Mouse (Mus musculus) neural tube, embryonic 13.5 days (tissue): ENCODE measurements at regions not wholly inside any gene's neighbourhood (a gene's known extent, or its start where the extent isn't known, plus 50 kb on each side); places are given as distances from the start of the nearest gene placed in this dataset.
A peak's percentile ranks its signal among the peaks of the same experiment; 100 is the strongest.

Experiments
- ATAC-seq: fragments of 200-750 bp; cut with Nextera tagmentation; 2 replicates; pipeline ENCODE4 v1.8.0; 2017; ENCODE audit warnings: low read depth, mild to moderate bottlenecking, moderate TSS enrichment, moderate library complexity
- H3K27ac ChIP-seq: fragments of 300-500 bp; sonication (generic); replicated peaks from 2 replicates; pipeline ENCODE4 v1.5.1; 2015; ENCODE audit warnings: moderate library complexity, mild to moderate bottlenecking, inconsistent platforms
- H3K27me3 ChIP-seq: fragments of 300-500 bp; sonication (generic); 2 replicates; pipeline ENCODE4 v1.6.1; 2015; ENCODE audit warnings: mild to moderate bottlenecking, inconsistent platforms
- H3K36me3 ChIP-seq: fragments of 300-500 bp; sonication (generic); 2 replicates; pipeline ENCODE4 v1.6.1; 2015; ENCODE audit warnings: mild to moderate bottlenecking, inconsistent platforms
- H3K4me1 ChIP-seq: fragments of 300-500 bp; sonication (generic); replicated peaks from 2 replicates; pipeline ENCODE4 v1.6.1; 2015; ENCODE audit warnings: inconsistent platforms
- H3K4me2 ChIP-seq: fragments of 300-500 bp; sonication (generic); 2 replicates; pipeline ENCODE4 v1.6.1; 2015; ENCODE audit warnings: inconsistent platforms, mild to moderate bottlenecking, moderate library complexity
- H3K4me3 ChIP-seq: fragments of 300-500 bp; sonication (generic); 2 replicates; pipeline ENCODE4 v1.5.1; 2015; ENCODE audit warnings: mild to moderate bottlenecking, inconsistent platforms
- H3K9ac ChIP-seq: fragments of 300-500 bp; sonication (generic); 2 replicates; pipeline ENCODE4 v1.6.1; 2015; ENCODE audit warnings: moderate library complexity, mild to moderate bottlenecking, inconsistent platforms
- H3K9me3 ChIP-seq: fragments of 300-500 bp; sonication (generic); 2 replicates; pipeline ENCODE4 v1.6.1; 2016; ENCODE audit warnings: inconsistent platforms
- WGBS: fragments of 180-500 bp; shearing (Covaris S2); methylation state at CpG from one replicate; pipeline ENCODE4 v1.1.7; 2015; 5-methylcytosine and 5-hydroxymethylcytosine counted together

GRCm38 (mm10) chr9:117904621-117905020 lies 135.7 kb upstream of the Azi2 start:
- ATAC-seq: no peak
- Histone ChIP-seq H3K4me3 (no peak overlapping the region), H3K27me3 (no peaks in the 10 kb centered on the region), H3K9me3 (no peaks in the 10 kb centered on the region), H3K4me2 (no peak overlapping the region), H3K4me1 (no peaks in the 10 kb centered on the region), H3K36me3 (no peaks in the 10 kb centered on the region), H3K27ac (no peak overlapping the region), H3K9ac (no peak overlapping the region)
- 92% methylated on average over 8 of the region's 8 CpGs for WGBS

- 61% methylated on average over 4 of the region's 4 CpGs for WGBS
- no peak; the same call in 1 of the 2 replicates for ATAC-seq
- H3K4me2 ChIP-seq: no peak overlapping the region
- H3K4me1 ChIP-seq: no peaks in the 10 kb centered on the region
- H3K9me3 ChIP-seq: no peaks in the 10 kb centered on the region
- no peak overlapping the region for H3K27ac ChIP-seq
- H3K27me3 ChIP-seq: no peaks in the 10 kb centered on the region
- no peaks in the 10 kb centered on the region for H3K36me3 ChIP-seq
- H3K4me3 ChIP-seq: no peak overlapping the region
- H3K9ac ChIP-seq: no peak overlapping the region
Observed at GRCm38 (mm10) chr9:117903025-117903424, 137.3 kb upstream of the Azi2 start.

GRCm38 (mm10) chr9:117902239-117902939 lies 137.9 kb upstream of the Azi2 start:
- ATAC-seq: no peak
- WGBS: 91% methylated on average over 20 of the region's 20 CpGs
- H3K4me3 ChIP-seq: no peak overlapping the region

GRCm38 (mm10) chr9:117900631-117901030 lies 139.7 kb upstream of the Azi2 start:
- no peak for ATAC-seq
- no peak overlapping the region for H3K4me2 ChIP-seq
- no peaks in the 10 kb centered on the region for H3K4me1 ChIP-seq
- 83% methylated on average over 12 of the region's 12 CpGs for WGBS
- H3K9me3 ChIP-seq: no peaks in the 10 kb centered on the region
- no peaks in the 10 kb centered on the region for H3K27me3 ChIP-seq
- H3K27ac ChIP-seq: no peak overlapping the region
- no peak overlapping the region for H3K4me3 ChIP-seq
- no peaks in the 10 kb centered on the region for H3K36me3 ChIP-seq
- no peak overlapping the region for H3K9ac ChIP-seq

More at GRCm38 (mm10) chr9:117902239-117902939, 137.9 kb upstream of the Azi2 start:
- H3K9ac ChIP-seq: no peak overlapping the region
- H3K36me3 ChIP-seq: no peaks in the 10 kb centered on the region
- H3K27me3 ChIP-seq: no peaks in the 10 kb centered on the region
- no peaks in the 10 kb centered on the region for H3K9me3 ChIP-seq
- H3K4me2 ChIP-seq: no peak overlapping the region
- no peak overlapping the region for H3K27ac ChIP-seq
- H3K4me1 ChIP-seq: no peaks in the 10 kb centered on the region

- Histone ChIP-seq H3K4me2 (no peak overlapping the region), H3K36me3 (no peaks in the 10 kb centered on the region), H3K9ac (no peak overlapping the region), H3K27ac (no peak overlapping the region), H3K4me3 (no peak overlapping the region), H3K27me3 (no peaks in the 10 kb centered on the region), H3K4me1 (no peaks in the 10 kb centered on the region), H3K9me3 (no peaks in the 10 kb centered on the region)
- WGBS: 79% methylated on average over 8 of the region's 8 CpGs
- ATAC-seq: no peak
Observed at GRCm38 (mm10) chr9:117896517-117896916, 143.8 kb upstream of the Azi2 start.

GRCm38 (mm10) chr9:117892601-117893000 lies 147.7 kb upstream of the Azi2 start:
- Histone ChIP-seq H3K9me3 (no peaks in the 10 kb centered on the region), H3K27me3 (no peaks in the 10 kb centered on the region), H3K4me2 (no peak overlapping the region), H3K36me3 (no peaks in the 10 kb centered on the region), H3K4me3 (no peak overlapping the region), H3K4me1 (no peaks in the 10 kb centered on the region), H3K9ac (no peak overlapping the region), H3K27ac (no peak overlapping the region)
- ATAC-seq: no peak
- WGBS: 85% methylated on average over 6 of the region's 6 CpGs

- ATAC-seq: peak; percentile 7; the same call in 1 of the 2 replicates
- H3K9ac ChIP-seq: peak overlapping the region; percentile 85
- peak overlapping the region; percentile 69 for H3K4me3 ChIP-seq
- H3K27me3 ChIP-seq: peaks cover 14% of the 10 kb centered on the region
- H3K36me3 ChIP-seq: no peaks in the 10 kb centered on the region
- H3K4me2 ChIP-seq: peak overlapping the region; percentile 85
- H3K4me1 ChIP-seq: peaks cover 38% of the 10 kb centered on the region
- 33% methylated on average over 8 of the region's 8 CpGs for WGBS
- H3K9me3 ChIP-seq: no peaks in the 10 kb centered on the region
- H3K27ac ChIP-seq: peak overlapping the region; percentile 92
Observed at GRCm38 (mm10) chr9:117873172-117873571, 167.1 kb upstream of the Azi2 start.

- H3K9me3 ChIP-seq: no peaks in the 10 kb centered on the region
- ATAC-seq: peak; percentile 89
- H3K9ac ChIP-seq: peak overlapping the region; percentile 85
- peaks cover 38% of the 10 kb centered on the region for H3K4me1 ChIP-seq
- no peaks in the 10 kb centered on the region for H3K36me3 ChIP-seq
- WGBS: 1% methylated on average over 63 of the region's 70 CpGs
- H3K4me2 ChIP-seq: peak overlapping the region; percentile 85
- H3K27ac ChIP-seq: peak overlapping the region; percentile 92
- H3K27me3 ChIP-seq: peaks cover 14% of the 10 kb centered on the region
- peak overlapping the region; percentile 69 for H3K4me3 ChIP-seq
Observed at GRCm38 (mm10) chr9:117872387-117873081, 167.8 kb upstream of the Azi2 start.

- Histone ChIP-seq H3K36me3 (no peaks in the 10 kb centered on the region), H3K27ac (peak overlapping the region; percentile 92), H3K4me2 (peak overlapping the region; percentile 85), H3K4me1 (peaks cover 38% of the 10 kb centered on the region), H3K9me3 (no peaks in the 10 kb centered on the region), H3K9ac (peak overlapping the region; percentile 85), H3K4me3 (peak overlapping the region; percentile 69), H3K27me3 (peaks cover 14% of the 10 kb centered on the region)
- under 1% methylated on average over 15 of the region's 15 CpGs for WGBS
- ATAC-seq: peak; percentile 73
Observed at GRCm38 (mm10) chr9:117872021-117872386, 168.3 kb upstream of the Azi2 start.

- Histone ChIP-seq H3K4me3 (peak overlapping the region; percentile 69), H3K27me3 (peaks cover 14% of the 10 kb centered on the region), H3K9ac (peak overlapping the region; percentile 85), H3K4me1 (peaks cover 38% of the 10 kb centered on the region), H3K36me3 (no peaks in the 10 kb centered on the region), H3K27ac (0 out of 2 replicates have a peak overlapping the region, but pooled peaks have one; percentile 92), H3K4me2 (peak overlapping the region; percentile 85), H3K9me3 (0 out of 2 replicates have a peak, but pooled peaks cover 4% of the 10 kb centered on the region)
- 27% methylated on average over 11 of the region's 11 CpGs for WGBS
- no peak for ATAC-seq
Observed at GRCm38 (mm10) chr9:117870616-117871015, 169.7 kb upstream of the Azi2 start.

- Histone ChIP-seq H3K36me3 (no peaks in the 10 kb centered on the region), H3K27me3 (no peaks in the 10 kb centered on the region), H3K4me1 (peaks cover 7% of the 10 kb centered on the region), H3K27ac (no peak overlapping the region), H3K9me3 (peaks cover 7% of the 10 kb centered on the region; the same call in 1 of the 2 replicates), H3K9ac (no peak overlapping the region), H3K4me2 (no peak overlapping the region), H3K4me3 (no peak overlapping the region)
- no peak for ATAC-seq
- WGBS: 97% methylated on average over 3 of the region's 3 CpGs
Observed at GRCm38 (mm10) chr9:117863944-117864343, 176.4 kb upstream of the Azi2 start.

GRCm38 (mm10) chr9:117863318-117863717 lies 177.0 kb upstream of the Azi2 start:
- Histone ChIP-seq H3K36me3 (no peaks in the 10 kb centered on the region), H3K9ac (no peak overlapping the region), H3K4me2 (no peak overlapping the region), H3K9me3 (peaks cover 7% of the 10 kb centered on the region; the same call in 1 of the 2 replicates), H3K27ac (no peak overlapping the region), H3K27me3 (no peaks in the 10 kb centered on the region), H3K4me1 (peaks cover 13% of the 10 kb centered on the region), H3K4me3 (no peak overlapping the region)
- WGBS: 79% methylated on average over 6 of the region's 6 CpGs
- no peak for ATAC-seq
